Mouse (Mus musculus): ENCODE results near the gene Fxyd7.

DNA sequence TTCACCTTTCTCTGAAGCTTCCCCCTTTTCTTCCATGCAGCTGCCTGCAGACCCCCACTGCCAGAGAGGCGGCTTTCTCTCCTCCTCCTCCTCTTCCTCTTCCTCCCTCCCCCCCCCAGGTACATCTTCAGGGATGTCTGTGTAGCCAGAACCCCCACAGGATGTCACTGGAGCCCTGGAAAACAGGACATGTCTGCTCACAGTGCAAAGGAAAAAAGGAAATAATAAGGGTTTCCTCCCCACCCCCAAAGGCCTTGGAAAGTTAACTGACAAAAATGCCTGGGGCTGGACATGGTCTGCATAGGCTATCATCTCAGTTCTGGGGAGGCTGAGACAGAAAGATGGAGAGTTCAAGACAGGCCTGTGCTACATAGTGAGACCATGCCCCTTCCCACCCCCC lies 29.8 kb upstream of the Fxyd7 start:
- TF ChIP-seq CTCF (IDR thresholded peaks at IDR 0.05) (no peak), EP300 (IDR thresholded peaks at IDR 0.05) (no peak)

Measured in lung, postnatal 0 days (tissue).